Mouse (Mus musculus) hindbrain, postnatal 0 days (tissue): ENCODE measurements around the gene Tgif1. TPM values are rescaled to one million over a fixed set of nuclear protein-coding genes. Genes with fewer than 3 reads are reported as not detected.

ENCODE experiments used
- ATAC-seq: fragments of 200-750 bp; cut with Nextera tagmentation; 2 replicates; pipeline ENCODE4 v1.8.0; 2017; ENCODE audit warnings: mild to moderate bottlenecking, moderate TSS enrichment, moderate library complexity
- DNase-seq: peaks from one replicate; pipeline ENCODE4 v3.0.0-alpha.2; 2015; ENCODE audit warnings: low spot score
- H3K27ac ChIP-seq: fragments of 300-500 bp; sonication (generic); 2 replicates; pipeline ENCODE4 v1.5.1; 2014; ENCODE audit warnings: mild to moderate bottlenecking
- H3K27me3 ChIP-seq: fragments of 300-500 bp; sonication (generic); 2 replicates; pipeline ENCODE4 v1.6.1; 2014; ENCODE audit warnings: low read length, mixed read lengths; ENCODE audit not compliant: insufficient read depth
- H3K36me3 ChIP-seq: fragments of 300-500 bp; sonication (generic); 2 replicates; pipeline ENCODE4 v1.6.1; 2014; ENCODE audit warnings: low read length, mixed read lengths; ENCODE audit not compliant: insufficient read depth
- H3K4me1 ChIP-seq: fragments of 300-500 bp; sonication (generic); 2 replicates; pipeline ENCODE4 v1.6.1; 2014; ENCODE audit warnings: antibody characterized with exemption, low read length, mixed read lengths; ENCODE audit not compliant: insufficient read depth
- H3K4me2 ChIP-seq: fragments of 300-500 bp; sonication (generic); 2 replicates; pipeline ENCODE4 v1.6.1; 2014; ENCODE audit warnings: low read depth, mild to moderate bottlenecking, low read length, moderate library complexity, mixed read lengths
- H3K4me3 ChIP-seq: fragments of 300-500 bp; sonication (generic); 2 replicates; pipeline ENCODE4 v1.5.1; 2014; ENCODE audit warnings: low read length
- H3K9ac ChIP-seq: fragments of 300-500 bp; sonication (generic); replicated peaks from 2 replicates; pipeline ENCODE4 v1.6.1; 2014; ENCODE audit warnings: mild to moderate bottlenecking, low read length, moderate library complexity, mixed read lengths
- H3K9me3 ChIP-seq: fragments of 300-500 bp; sonication (generic); 2 replicates; pipeline ENCODE4 v1.6.1; 2016; ENCODE audit warnings: low read length, mixed read lengths
- CTCF ChIP-seq: IDR thresholded peaks from 2 replicates; pipeline ENCODE4 v1.5.1; 2016; ENCODE audit warnings: antibody characterized with exemption, control low read depth, low read depth
- WGBS: fragments of 180-500 bp; shearing (Covaris S2); extraction: QIAGEN DNeasy Blood & Tissue Kit; methylation state at CpG from one replicate; pipeline ENCODE4 v1.1.7; 2014; 5-methylcytosine and 5-hydroxymethylcytosine counted together
- polyA plus RNA-seq: library from polyadenylated mRNA; unstranded; fragments of >200 nt; fragmentation: Nextera tagmentation; extraction: Ambion mirVana; gene quantifications from 2 replicates; pipeline ENCODE4 v1.2.1, GENCODE M21; 2015
- total RNA-seq: library from RNA; depleted of rRNA; stranded (reverse); fragments of >200 nt; gene quantifications from 2 replicates; pipeline ENCODE4 v1.2.3, GENCODE M21; 2014

Tgif1 gene
- total and polyA plus RNA-seq, 2 experiments from 2014 or later = 8.4 to 12.6 TPM

GRCm38 (mm10) chr17:70810795-70811194 lies 42.6 kb downstream of the Tgif1 start:
- ATAC-seq (no peak), DNase-seq (no peak)
- Histone ChIP-seq H3K9me3 (no peaks in the 10 kb centered on the region), H3K4me1 (no peaks in the 10 kb centered on the region), H3K9ac (no peak overlapping the region), H3K36me3 (no peaks in the 10 kb centered on the region), H3K4me3 (no peak overlapping the region), H3K27me3 (no peaks in the 10 kb centered on the region), H3K4me2 (no peak overlapping the region), H3K27ac (no peak overlapping the region)
- TF ChIP-seq CTCF = no peak
- 88% methylated on average over 5 of the region's 5 CpGs for whole genome bisulfite sequencing

GRCm38 (mm10) chr17:70809776-70810175 lies 43.6 kb downstream of the Tgif1 start:
- Histone ChIP-seq H3K4me2 (no peak overlapping the region), H3K36me3 (no peaks in the 10 kb centered on the region), H3K4me1 (no peaks in the 10 kb centered on the region), H3K27me3 (no peaks in the 10 kb centered on the region), H3K27ac (no peak overlapping the region), H3K4me3 (no peak overlapping the region), H3K9ac (no peak overlapping the region), H3K9me3 (no peaks in the 10 kb centered on the region)
- TF ChIP-seq CTCF = no peak
- ATAC-seq (no peak), DNase-seq (no peak)
- WGBS = 43% methylated on average over 3 of the region's 3 CpGs

- Histone ChIP-seq H3K4me2 (no peak overlapping the region), H3K27ac (no peak overlapping the region), H3K36me3 (no peaks in the 10 kb centered on the region), H3K4me3 (no peak overlapping the region), H3K4me1 (no peaks in the 10 kb centered on the region), H3K9me3 (no peaks in the 10 kb centered on the region), H3K27me3 (no peaks in the 10 kb centered on the region), H3K9ac (no peak overlapping the region)
- ATAC-seq (no peak), DNase-seq (no peak)
- TF ChIP-seq CTCF = no peak
- 33% methylated on average over 14 of the region's 14 CpGs for WGBS
Measured at GRCm38 (mm10) chr17:70808837-70809236, 44.5 kb downstream of the Tgif1 start.

- H3K36me3 ChIP-seq = no peaks in the 10 kb centered on the region
- ATAC-seq (no peak), DNase-seq (no peak)
- no peak overlapping the region for H3K9ac ChIP-seq
- H3K27ac ChIP-seq = no peak overlapping the region
- H3K27me3 ChIP-seq = no peaks in the 10 kb centered on the region
- no peaks in the 10 kb centered on the region for H3K4me1 ChIP-seq
- no peak overlapping the region for H3K4me2 ChIP-seq
- TF ChIP-seq CTCF = no peak
- H3K4me3 ChIP-seq = no peak overlapping the region
- no peaks in the 10 kb centered on the region for H3K9me3 ChIP-seq
- WGBS = 88% methylated on average over 1 of the region's 1 CpGs
Measured at GRCm38 (mm10) chr17:70807885-70808284, 45.5 kb downstream of the Tgif1 start.

- no peaks in the 10 kb centered on the region for H3K27me3 ChIP-seq
- no peaks in the 10 kb centered on the region for H3K4me1 ChIP-seq
- no peak overlapping the region for H3K27ac ChIP-seq
- no peak overlapping the region for H3K9ac ChIP-seq
- TF ChIP-seq CTCF = no peak
- no peak overlapping the region for H3K4me3 ChIP-seq
- H3K9me3 ChIP-seq = no peaks in the 10 kb centered on the region
- no peak for DNase-seq
- H3K4me2 ChIP-seq = no peak overlapping the region
- ATAC-seq = no peak
- WGBS = 95% methylated on average over 2 of the region's 2 CpGs
- H3K36me3 ChIP-seq = no peaks in the 10 kb centered on the region
Measured at GRCm38 (mm10) chr17:70806600-70806999, 46.7 kb downstream of the Tgif1 start.

GRCm38 (mm10) chr17:70805866-70806265 lies 47.5 kb downstream of the Tgif1 start:
- ATAC-seq = no peak

GRCm38 (mm10) chr17:70802022-70802421 lies 51.3 kb downstream of the Tgif1 start:
- WGBS = 74% methylated on average over 14 of the region's 14 CpGs
- Histone ChIP-seq H3K36me3 (no peaks in the 10 kb centered on the region), H3K27me3 (no peaks in the 10 kb centered on the region), H3K27ac (no peak overlapping the region), H3K4me3 (no peak overlapping the region), H3K9me3 (no peaks in the 10 kb centered on the region), H3K9ac (no peak overlapping the region), H3K4me2 (no peak overlapping the region), H3K4me1 (no peaks in the 10 kb centered on the region)
- no peak for DNase-seq
- no peak for ATAC-seq
- no peak for TF ChIP-seq CTCF

More at GRCm38 (mm10) chr17:70805866-70806265, 47.5 kb downstream of the Tgif1 start:
- Histone ChIP-seq H3K4me2 (no peak overlapping the region), H3K4me1 (no peaks in the 10 kb centered on the region), H3K27ac (no peak overlapping the region), H3K36me3 (no peaks in the 10 kb centered on the region), H3K9ac (no peak overlapping the region), H3K4me3 (no peak overlapping the region), H3K27me3 (no peaks in the 10 kb centered on the region), H3K9me3 (no peaks in the 10 kb centered on the region)
- no peak for TF ChIP-seq CTCF
- 98% methylated on average over 9 of the region's 9 CpGs for WGBS
- DNase-seq = no peak
